Mouse (Mus musculus): ENCODE data around the gene Fkrp. TPM values are rescaled to one million over a fixed set of nuclear protein-coding genes. Genes with fewer than 3 reads are reported as not detected.
A peak's percentile ranks its signal among the peaks of the same experiment; 100 is the strongest.

Fkrp gene
- polyA plus RNA-seq, 1 experiment, result 24.5 TPM

DNA sequence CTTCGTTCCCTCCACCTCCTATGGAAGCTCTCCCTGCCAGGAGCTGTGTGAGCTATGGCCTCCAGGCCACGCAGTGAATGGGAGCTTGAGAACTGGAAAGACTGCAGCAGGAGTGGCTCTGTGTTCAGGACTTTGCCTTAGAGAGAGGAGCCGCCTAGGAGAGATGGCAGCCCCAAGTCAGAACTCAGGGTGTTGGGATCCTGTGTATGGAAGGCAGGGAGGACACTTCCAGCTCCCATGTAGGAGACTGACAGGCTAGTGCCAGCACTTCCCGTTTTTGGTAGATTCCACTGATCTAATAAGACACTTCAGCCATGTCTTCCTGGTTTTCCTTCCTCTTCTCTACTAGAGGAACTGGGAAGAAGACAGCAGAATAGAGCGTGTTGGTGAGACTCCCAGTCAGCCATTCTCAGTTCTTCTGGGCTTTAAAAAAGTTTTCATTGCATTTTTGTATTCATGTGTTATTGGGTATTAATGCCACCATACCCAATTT is 3.8 kb upstream of the Fkrp start:
- Histone ChIP-seq H3K4me3 (ENCODE audit: low read depth, low read length) (no peak overlapping the region), H3K27ac (ENCODE audit: insufficient read depth, low read depth, low read length) (no peak overlapping the region), H3K27me3 (ENCODE audit: control insufficient read depth, insufficient read depth, low read length) (no peaks in the 10 kb centered on the region), H3K36me3 (ENCODE audit: control insufficient read depth, insufficient read depth, low read length) (peaks cover 15% of the 10 kb centered on the region), H3K4me1 (ENCODE audit: control insufficient read depth, insufficient read depth, insufficient read length, low read length) (peaks cover 15% of the 10 kb centered on the region; the same call in 1 of the 2 replicates)
- 59% methylated on average over 5 of the region's 5 CpGs for WGBS
- TF ChIP-seq POLR2A (IDR thresholded peaks at IDR 0.05; ENCODE audit: low read depth, low read length) (no peak), CTCF (IDR thresholded peaks at IDR 0.05; ENCODE audit: extremely low read depth, insufficient read length, insufficient replicate concordance, low read depth, low read length) (no peak)

DNA sequence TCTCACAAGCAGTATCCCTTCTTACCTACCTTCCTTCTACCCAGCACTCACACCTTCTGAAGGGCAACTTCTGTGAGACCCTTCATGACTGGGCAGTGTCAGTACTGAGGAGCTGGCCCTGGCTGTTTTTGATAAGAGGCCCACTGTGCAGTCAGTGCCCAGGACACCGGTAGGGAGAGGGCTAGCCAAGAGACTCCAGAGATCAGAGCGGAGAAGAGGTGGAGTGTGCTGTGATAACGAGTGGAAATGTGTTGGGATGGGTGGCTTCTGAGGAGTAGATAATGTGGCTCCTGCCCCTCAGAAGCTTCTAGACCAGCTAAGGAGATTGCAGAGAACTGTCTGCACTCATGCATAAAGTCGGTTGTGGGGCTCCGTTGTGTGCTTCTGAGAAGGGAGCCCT is 3.3 kb upstream of the Fkrp start:
- WGBS, result 75% methylated on average over 5 of the region's 5 CpGs

DNA sequence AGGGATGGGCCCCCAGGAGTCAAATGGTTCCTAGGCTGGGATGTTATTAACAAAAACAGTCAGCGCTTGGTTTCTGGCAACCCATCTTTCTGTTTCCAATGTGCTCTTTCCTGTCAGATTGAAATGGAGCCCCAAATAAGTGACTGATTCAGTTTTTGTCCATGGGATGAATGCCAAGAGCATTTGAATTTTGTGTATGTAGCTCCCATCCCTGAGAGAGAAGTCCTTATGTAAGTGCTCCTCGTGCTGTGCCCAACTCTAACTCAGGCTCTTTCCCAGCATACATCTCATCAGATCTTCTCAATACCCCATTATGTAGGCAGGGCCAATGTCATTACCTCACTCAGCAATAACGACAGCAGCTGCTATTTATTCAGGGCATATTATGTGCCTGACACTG is 1.2 kb upstream of the Fkrp start:
- Histone ChIP-seq H3K27ac (ENCODE audit: insufficient read depth, low read depth, low read length) (no peak overlapping the region), H3K4me3 (ENCODE audit: low read depth, low read length) (no peak overlapping the region; the same call in 1 of the 2 replicates), H3K27me3 (ENCODE audit: control insufficient read depth, insufficient read depth, low read length) (no peaks in the 10 kb centered on the region), H3K4me1 (ENCODE audit: control insufficient read depth, insufficient read depth, insufficient read length, low read length) (peaks cover 15% of the 10 kb centered on the region; the same call in 1 of the 2 replicates), H3K36me3 (ENCODE audit: control insufficient read depth, insufficient read depth, low read length) (no peaks in the 10 kb centered on the region)
- 36% methylated on average over 3 of the region's 3 CpGs for WGBS
- no peak for TF ChIP-seq CTCF (IDR thresholded peaks at IDR 0.05; ENCODE audit: extremely low read depth, insufficient read length, insufficient replicate concordance, low read depth, low read length)
- TF ChIP-seq POLR2A (IDR thresholded peaks at IDR 0.05; ENCODE audit: low read depth, low read length), result no peak

More for the DNA sequence above, 3.3 kb upstream of the Fkrp start:
- TF ChIP-seq POLR2A (IDR thresholded peaks at IDR 0.05; ENCODE audit: low read depth, low read length) (no peak), CTCF (IDR thresholded peaks at IDR 0.05; ENCODE audit: extremely low read depth, insufficient read length, insufficient replicate concordance, low read depth, low read length) (no peak)
- no peaks in the 10 kb centered on the region for H3K27me3 ChIP-seq (ENCODE audit: control insufficient read depth, insufficient read depth, low read length)
- no peak overlapping the region for H3K27ac ChIP-seq (ENCODE audit: insufficient read depth, low read depth, low read length)
- peaks cover 15% of the 10 kb centered on the region; the same call in 1 of the 2 replicates for H3K4me1 ChIP-seq (ENCODE audit: control insufficient read depth, insufficient read depth, insufficient read length, low read length)
- no peak overlapping the region for H3K4me3 ChIP-seq (ENCODE audit: low read depth, low read length)
- peaks cover 13% of the 10 kb centered on the region for H3K36me3 ChIP-seq (ENCODE audit: control insufficient read depth, insufficient read depth, low read length)

DNA sequence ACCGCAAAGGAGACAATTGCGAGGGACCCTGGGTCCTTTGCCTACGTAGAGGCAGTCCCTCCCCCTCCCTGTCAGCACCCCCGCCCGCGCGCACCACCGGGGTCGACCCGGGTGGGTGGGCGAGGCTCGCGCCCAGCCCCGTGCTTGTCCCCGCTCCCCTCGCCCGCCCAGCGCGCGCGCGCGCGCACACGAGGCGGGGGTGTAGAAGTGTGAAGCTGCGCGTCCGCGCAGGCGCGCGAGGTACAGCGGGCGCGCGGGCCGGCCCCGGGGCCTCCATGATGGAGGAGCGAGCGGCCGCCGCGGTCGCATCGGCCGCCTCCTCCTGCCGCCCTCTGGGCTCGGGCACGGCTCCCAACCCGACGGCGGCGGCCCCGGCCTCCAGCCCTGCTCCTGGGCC is 456 bp downstream of the Fkrp start:
- WGBS, result under 1% methylated on average over 45 of the region's 55 CpGs
- peak overlapping the region; percentile 59 for H3K27ac ChIP-seq (ENCODE audit: insufficient read depth, low read depth, low read length)
- peak; percentile 45; the same call in 1 of the 2 replicates for TF ChIP-seq POLR2A (IDR thresholded peaks at IDR 0.05; ENCODE audit: low read depth, low read length)
- no peak for TF ChIP-seq CTCF (IDR thresholded peaks at IDR 0.05; ENCODE audit: extremely low read depth, insufficient read length, insufficient replicate concordance, low read depth, low read length)
- peaks cover 2% of the 10 kb centered on the region; the same call in 1 of the 2 replicates for H3K36me3 ChIP-seq (ENCODE audit: control insufficient read depth, insufficient read depth, low read length)
- H3K4me3 ChIP-seq (ENCODE audit: low read depth, low read length), result peak overlapping the region; percentile 95
- H3K4me1 ChIP-seq (ENCODE audit: control insufficient read depth, insufficient read depth, insufficient read length, low read length), result peaks cover 12% of the 10 kb centered on the region; the same call in 1 of the 2 replicates
- H3K27me3 ChIP-seq (ENCODE audit: control insufficient read depth, insufficient read depth, low read length), result no peaks in the 10 kb centered on the region

DNA sequence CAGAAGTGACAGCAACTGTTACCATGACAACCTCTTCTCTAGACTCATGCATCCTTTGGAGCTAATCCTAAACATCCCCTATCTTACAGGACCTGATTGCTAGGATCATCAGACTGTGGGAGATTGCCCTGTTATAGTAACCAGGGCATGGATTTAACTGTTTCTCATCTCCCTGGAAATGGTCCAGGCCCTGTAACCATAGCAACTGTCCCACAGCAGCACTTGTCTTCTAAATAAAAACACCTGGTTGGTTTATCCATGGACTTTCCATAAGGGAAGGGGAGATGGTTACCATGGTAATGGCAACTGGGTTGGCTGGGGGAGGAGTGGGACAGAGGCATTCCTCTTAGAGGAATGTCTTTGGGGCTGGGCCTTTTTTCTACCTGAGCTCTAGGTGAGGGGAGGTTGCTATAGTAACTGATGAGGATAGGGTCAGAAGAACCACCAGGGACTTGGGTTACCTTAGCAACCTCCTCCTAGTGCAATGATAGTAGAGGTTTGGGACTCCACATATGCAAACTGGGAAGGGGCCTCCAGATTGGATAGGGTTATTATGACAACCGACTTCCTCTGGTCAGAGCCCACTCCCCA is 1.1 kb downstream of the Fkrp start, which contains the start of gene Strn4:
TSS of gene Strn4 (plus strand) at position 539 of the 591 bp plus-strand sequence.
- peaks cover 9% of the 10 kb centered on the region; the same call in 1 of the 2 replicates for H3K4me1 ChIP-seq (ENCODE audit: control insufficient read depth, insufficient read depth, insufficient read length, low read length)
- H3K4me3 ChIP-seq (ENCODE audit: low read depth, low read length), result peak within 1 kb of the TSS; percentile 95
- no peaks in the 10 kb centered on the region for H3K27me3 ChIP-seq (ENCODE audit: control insufficient read depth, insufficient read depth, low read length)
- 0% methylated on average over 1 of the region's 1 CpGs for WGBS
- peak within 1 kb of the TSS; percentile 59 for H3K27ac ChIP-seq (ENCODE audit: insufficient read depth, low read depth, low read length)
- TF ChIP-seq CTCF (IDR thresholded peaks at IDR 0.05; ENCODE audit: extremely low read depth, insufficient read length, insufficient replicate concordance, low read depth, low read length) (no peak), POLR2A (IDR thresholded peaks at IDR 0.05; ENCODE audit: low read depth, low read length) (no peak)
- peaks cover 5% of the 10 kb centered on the region; the same call in 1 of the 2 replicates for H3K36me3 ChIP-seq (ENCODE audit: control insufficient read depth, insufficient read depth, low read length)

DNA sequence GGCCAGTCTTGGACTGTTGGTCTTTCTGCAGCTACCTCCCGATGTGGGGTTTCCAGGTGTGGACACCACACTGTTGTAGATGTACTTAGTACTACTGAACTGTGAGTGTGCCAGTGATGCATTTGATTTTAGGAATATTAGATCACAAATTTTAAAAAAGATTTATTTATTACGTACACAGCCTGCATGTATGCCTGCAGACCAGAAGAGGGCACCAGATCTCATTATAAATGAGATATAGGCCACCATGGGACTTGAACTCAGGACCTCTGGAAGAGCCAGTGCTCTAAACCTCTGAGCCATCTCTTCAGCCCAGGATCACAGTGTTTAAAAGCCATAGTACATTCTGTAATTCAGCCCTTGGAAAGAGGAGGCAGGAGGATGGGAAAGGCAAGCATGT is 4.0 kb downstream of the Fkrp start:
- H3K36me3 ChIP-seq (ENCODE audit: control insufficient read depth, insufficient read depth, low read length), result peaks cover 5% of the 10 kb centered on the region; the same call in 1 of the 2 replicates
- no peak overlapping the region for H3K27ac ChIP-seq (ENCODE audit: insufficient read depth, low read depth, low read length)
- H3K4me3 ChIP-seq (ENCODE audit: low read depth, low read length), result no peak overlapping the region
- TF ChIP-seq POLR2A (IDR thresholded peaks at IDR 0.05; ENCODE audit: low read depth, low read length) (no peak), CTCF (IDR thresholded peaks at IDR 0.05; ENCODE audit: extremely low read depth, insufficient read length, insufficient replicate concordance, low read depth, low read length) (no peak)
- H3K27me3 ChIP-seq (ENCODE audit: control insufficient read depth, insufficient read depth, low read length), result no peaks in the 10 kb centered on the region
- peaks cover 2% of the 10 kb centered on the region; the same call in 1 of the 2 replicates for H3K4me1 ChIP-seq (ENCODE audit: control insufficient read depth, insufficient read depth, insufficient read length, low read length)
- 79% methylated on average over 2 of the region's 2 CpGs for WGBS

DNA sequence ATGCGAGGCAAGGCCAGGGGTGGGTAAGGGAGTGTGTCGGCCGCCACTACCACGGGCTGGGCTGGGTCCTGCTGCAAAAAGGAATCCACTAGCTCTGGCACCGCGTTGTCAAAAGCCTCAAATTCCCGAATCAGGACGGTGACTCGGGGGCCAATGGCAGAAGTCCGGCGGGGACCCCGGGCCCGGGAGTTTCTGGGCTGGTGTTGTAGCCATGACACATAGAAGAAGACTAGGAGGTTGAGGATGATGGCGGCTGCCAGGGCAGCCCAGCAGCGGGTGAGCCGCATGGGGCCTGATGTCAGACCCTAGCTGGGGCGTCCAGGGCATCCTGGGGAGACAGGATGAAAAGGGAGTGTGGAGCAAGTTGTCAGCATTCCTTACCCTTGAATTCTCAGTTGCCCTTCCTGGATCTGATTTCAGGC is 4.9 kb downstream of the Fkrp start:
- H3K36me3 ChIP-seq (ENCODE audit: control insufficient read depth, insufficient read depth, low read length), result peaks cover 5% of the 10 kb centered on the region; the same call in 1 of the 2 replicates
- no peak overlapping the region for H3K4me3 ChIP-seq (ENCODE audit: low read depth, low read length)
- TF ChIP-seq POLR2A (IDR thresholded peaks at IDR 0.05; ENCODE audit: low read depth, low read length) (no peak), CTCF (IDR thresholded peaks at IDR 0.05; ENCODE audit: extremely low read depth, insufficient read length, insufficient replicate concordance, low read depth, low read length) (no peak)
- peaks cover 2% of the 10 kb centered on the region; the same call in 1 of the 2 replicates for H3K4me1 ChIP-seq (ENCODE audit: control insufficient read depth, insufficient read depth, insufficient read length, low read length)
- WGBS, result 78% methylated on average over 17 of the region's 17 CpGs
- H3K27me3 ChIP-seq (ENCODE audit: control insufficient read depth, insufficient read depth, low read length), result no peaks in the 10 kb centered on the region
- no peak overlapping the region for H3K27ac ChIP-seq (ENCODE audit: insufficient read depth, low read depth, low read length)

Data from small intestine, adult 2 months (tissue).